Mouse (Mus musculus) T-helper 1 cell (primary cell): ENCODE data around the gene Pknox1.
"Not testable (repeated sequence)": the region's sequence is repeated elsewhere in the genome, so short reads cannot be mapped to it uniquely, and the experiment has no call there.

Experiments used
- in situ Hi-C: fragments of 300-600 bp; cut with MboI, MseI; formaldehyde crosslinking; loops from one replicate; pipeline ENCODE4 v1.15.1; 2025; ENCODE audit warnings: high pct_unique_total_duplicates

Gene Pknox1

GRCm38 (mm10) chr17:31594590-31594989 lies 30.1 kb downstream of the Pknox1 start:
- in situ Hi-C loops = no loop called here

DNA sequence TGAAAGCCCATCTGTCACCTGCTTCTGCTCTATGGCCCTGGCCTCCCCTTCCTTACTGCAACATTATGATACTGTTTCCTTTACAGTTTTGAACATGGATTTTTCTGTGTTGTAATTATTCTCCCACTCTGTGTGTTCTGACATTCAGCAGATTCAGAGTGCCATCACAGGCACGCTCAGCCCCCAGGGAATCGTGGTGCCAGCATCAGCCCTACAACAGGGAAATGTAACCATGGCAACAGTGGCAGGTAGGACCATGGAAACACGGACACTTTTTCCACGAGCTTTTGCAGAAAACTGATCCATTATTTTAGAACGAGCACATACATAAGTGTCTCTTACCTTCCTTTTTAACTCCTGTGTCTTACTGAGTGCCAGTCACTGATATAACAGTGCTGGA lies 30.5 kb downstream of the Pknox1 start:
- in situ Hi-C loops = no loop called here

GRCm38 (mm10) chr17:31597957-31598356 lies 33.4 kb downstream of the Pknox1 start:
- in situ Hi-C loops = no loop called here

DNA sequence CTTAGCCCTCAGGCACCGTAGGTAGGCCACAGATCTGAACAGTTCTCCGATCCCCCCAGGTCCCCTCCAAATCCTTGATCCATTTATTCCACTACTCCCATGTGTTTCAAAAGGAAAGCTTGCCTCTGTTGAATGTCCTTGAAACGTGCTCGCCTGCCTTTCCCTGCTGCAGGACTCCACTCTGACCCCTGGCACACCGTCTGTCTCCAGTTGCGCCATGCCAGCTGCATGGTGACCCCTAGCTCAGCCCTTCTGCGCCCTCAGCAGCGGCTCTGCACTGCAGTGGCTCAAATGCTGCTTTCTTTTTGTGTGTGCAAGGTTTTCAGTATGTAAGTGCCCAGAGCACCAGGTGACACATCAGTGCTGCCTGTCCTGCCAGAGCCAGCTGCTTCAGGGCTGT lies 34.1 kb downstream of the Pknox1 start:
- in situ Hi-C loops = no loop called here

DNA sequence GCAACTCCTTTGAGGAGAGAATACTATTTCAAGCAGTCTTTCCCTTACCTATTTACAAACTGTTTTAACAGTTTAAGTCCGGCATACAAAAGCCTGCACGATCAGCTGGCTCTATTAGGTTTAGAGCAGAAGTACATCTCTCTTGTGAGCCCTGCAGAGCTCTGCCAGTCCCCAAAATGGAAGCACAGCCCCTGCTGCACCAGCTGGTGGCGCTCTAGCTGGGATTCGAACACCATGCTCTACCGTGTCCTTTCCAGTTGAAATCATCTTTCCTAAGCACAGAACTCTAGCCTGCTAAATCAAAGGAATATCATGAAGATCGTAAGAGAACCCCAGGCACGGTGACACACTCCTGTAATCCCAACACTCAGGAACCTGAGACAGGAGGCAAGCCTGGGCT lies 41.9 kb downstream of the Pknox1 start:
- in situ Hi-C loops = no loop called here

GRCm38 (mm10) chr17:31607256-31607951 lies 42.9 kb downstream of the Pknox1 start:
- in situ Hi-C loops = no loop called here

GRCm38 (mm10) chr17:31609173-31609572 lies 44.6 kb downstream of the Pknox1 start:
- in situ Hi-C loops = not testable (repeated sequence)

DNA sequence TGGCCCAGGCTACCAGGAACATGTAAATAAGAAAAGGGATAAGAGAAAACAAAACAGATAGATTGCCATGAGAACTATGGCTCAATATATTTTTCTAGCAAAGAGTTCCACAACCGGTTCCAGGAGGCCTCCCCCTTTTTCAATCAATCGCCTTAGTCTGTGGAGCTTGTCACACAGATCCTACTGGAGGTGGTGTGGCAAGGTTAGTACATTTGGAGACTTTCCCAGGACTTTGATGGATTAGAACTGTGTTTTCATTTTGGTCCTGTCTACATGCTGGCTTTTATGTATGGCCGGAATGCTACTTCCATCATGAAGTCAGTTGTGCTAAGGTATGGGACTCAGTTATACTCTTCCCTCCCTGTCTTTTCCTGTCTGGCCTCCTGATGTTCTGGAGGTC lies 45.4 kb downstream of the Pknox1 start:
- in situ Hi-C loops = no loop called here

DNA sequence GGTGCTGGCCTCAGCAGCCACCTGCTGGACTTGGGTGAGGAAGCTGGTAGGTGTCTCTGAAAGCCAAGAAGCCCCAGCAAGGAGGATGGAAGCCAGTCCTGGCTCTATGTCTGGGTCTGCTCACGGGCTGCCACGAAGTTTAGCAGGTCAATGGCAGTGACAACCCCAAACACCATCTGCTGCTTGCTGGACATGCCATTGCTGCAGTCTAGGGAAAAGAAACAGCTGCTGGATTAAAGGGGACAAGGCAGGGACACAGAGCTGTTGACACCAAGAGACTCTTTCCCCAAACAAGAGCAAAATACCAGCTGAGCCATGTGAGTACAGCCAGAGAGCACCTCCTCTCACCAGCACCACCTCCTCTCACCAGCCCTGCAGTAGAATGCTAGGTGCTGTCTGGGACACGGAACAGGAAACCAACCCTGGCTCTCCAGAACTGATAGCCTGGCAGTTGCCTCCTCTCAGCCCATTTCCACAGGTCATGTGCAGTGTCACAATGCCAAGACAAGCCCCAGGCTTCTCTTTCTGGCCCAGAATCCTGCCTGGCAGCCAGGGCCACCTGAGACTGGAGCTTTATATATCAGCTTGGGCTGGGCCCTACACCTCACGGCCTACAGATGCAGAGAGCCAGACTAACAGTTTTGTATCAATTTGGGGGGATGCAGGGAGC lies 48.7 kb downstream of the Pknox1 start:
- in situ Hi-C loops = no loop called here

DNA sequence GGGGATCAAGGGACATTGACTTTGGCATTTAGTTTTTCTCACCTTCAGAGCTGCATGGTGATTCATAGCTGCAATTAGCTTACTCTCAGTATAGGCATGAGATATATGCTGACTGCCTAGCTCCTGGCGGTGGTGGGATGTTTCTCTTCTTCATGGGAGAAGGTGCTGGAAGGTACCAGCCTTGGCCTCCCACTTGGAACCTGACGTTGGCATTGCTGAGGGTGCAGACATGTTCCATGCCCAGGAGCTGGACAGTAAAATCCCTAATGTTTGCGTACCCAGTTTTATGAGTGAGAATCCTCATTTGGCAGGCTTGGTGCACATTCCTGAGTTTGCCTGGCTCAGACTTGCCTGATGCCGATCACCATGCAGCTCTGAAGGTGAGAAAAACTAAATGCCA lies 58.6 kb downstream of the Pknox1 start:
- in situ Hi-C loops = no loop called here

DNA sequence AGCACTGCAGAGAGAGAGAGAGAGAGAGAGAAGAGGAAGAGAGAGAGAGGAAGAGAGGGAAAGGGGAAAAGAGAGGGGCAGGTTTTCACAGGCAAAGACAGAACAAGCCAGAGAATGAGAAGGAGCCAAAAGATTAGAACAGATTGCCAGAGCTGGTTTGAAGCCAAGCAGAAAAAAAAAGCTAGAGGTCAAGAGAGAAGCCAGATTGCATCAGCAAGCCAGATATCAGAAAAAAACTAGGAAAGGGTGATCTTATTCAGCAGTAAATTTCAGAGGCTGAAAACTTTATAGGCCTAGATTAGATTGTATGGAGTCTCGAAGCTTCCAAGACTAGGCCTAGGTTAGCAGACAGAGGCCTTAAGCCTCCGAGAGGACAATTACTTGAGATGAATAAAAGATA lies 63.4 kb downstream of the Pknox1 start:
- in situ Hi-C loops = loop anchor here (5.0 kb wide), 1 partner anchor 101 kb away; no protein-coding TSS in a partner anchor

- in situ Hi-C loops = no loop called here
These were observed 66.7 kb downstream of the Pknox1 start for GRCm38 (mm10) chr17:31631081-31631800.

- in situ Hi-C loops = no loop called here
These were observed 68.5 kb downstream of the Pknox1 start for GRCm38 (mm10) chr17:31633007-31633406.

- in situ Hi-C loops = no loop called here
These were observed 70.4 kb downstream of the Pknox1 start for GRCm38 (mm10) chr17:31634896-31635295.

DNA sequence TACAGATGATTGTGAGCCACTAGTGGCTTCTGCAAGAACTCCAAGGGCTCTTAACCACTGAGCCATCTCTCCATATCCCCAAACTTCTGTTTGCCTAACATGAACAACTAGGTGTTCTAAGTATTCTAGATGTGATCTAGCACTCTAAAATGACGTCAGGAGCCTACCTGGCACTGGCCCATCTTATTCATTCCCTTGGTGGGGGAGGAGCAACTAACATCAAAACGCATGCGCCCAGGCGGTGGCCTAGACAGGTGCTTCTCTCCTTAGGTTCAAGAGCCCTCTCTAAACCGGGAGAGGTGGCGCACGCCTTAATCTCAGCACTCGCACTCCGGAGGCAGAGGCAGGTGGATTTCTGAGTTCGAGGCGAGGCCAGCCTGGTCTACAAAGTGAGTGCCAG lies 71.2 kb downstream of the Pknox1 start:
- in situ Hi-C loops = no loop called here

- in situ Hi-C loops = no loop called here
These were observed 71.9 kb downstream of the Pknox1 start for GRCm38 (mm10) chr17:31636277-31636941.

DNA sequence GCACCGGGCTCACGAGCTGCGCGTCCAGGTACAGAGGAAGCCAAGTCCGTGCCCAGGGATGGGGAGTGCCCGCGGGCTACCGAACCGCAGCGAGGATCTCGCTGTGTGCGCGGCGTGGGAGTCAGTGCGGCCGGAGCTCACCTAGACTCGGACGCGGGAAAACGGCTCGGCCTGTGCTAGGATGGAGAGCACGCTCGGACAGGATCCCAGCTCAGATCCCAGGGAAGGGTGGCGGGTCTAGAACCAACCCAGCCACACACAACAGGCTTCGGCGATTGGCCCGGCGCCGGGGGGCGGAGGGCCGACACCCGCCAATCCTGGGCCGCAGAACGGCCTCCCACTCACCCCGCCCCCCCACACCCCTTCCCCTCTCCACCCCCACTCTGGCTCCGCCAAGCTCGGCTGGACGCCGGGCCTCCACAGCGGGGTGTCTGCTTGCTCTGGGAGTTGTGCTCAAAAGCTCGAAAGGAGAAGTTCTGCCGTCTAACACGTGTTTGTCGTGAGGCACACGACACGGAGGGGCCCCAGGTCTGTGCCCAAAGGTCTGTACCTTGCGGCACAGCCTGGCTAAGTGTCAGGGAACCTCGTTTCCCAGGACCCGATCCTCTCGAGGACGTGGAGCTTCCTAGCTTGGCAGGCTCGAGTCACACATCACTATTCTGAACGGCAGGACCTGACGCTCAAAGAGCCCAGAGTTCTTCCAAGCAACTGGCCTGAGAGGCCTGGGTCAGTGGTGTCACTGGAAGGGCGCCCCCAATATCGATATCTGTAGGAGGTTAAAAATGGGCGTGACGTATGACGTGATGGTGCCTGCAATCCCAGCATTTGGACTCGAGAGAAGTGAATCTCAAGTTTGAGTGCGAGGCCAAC lies 72.6 kb downstream of the Pknox1 start, which contains the start of gene Cbs:
Gene Cbs (minus strand): TSS at position 297 of the 870 bp plus-strand sequence.
- in situ Hi-C loops = no loop called here

DNA sequence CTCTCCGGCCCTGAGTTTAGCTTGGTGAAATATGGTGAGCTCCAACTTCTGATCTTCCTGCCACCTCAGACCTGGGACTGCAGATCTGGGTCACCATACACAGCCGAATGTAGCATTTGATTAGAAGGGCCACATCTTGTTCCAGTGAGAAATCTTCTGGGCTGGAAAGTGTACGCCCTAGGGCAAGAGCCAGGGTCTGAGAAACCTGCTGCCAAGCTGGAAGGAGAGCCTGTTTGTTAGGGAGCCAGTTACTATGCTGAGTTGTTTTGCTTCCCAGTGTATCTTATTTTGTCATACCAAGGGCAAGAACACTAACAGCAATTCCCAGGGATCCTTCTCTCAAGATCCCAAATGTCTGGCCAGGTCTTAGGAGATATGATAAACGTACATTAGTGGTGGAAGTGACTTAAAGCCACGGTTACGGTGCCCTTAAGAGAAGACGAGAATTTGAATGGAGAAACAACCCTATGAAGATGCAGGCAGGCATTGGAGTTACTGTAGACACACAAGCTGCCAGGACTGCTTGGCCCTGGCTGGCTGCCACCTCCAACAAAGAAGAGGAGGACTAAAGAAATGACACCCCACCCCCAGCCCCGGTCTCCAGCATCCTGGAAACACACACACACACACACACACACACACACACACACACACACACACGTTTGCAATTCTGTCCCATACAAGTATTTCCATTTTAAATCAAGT lies 73.5 kb downstream of the Pknox1 start:
- in situ Hi-C loops = no loop called here

DNA sequence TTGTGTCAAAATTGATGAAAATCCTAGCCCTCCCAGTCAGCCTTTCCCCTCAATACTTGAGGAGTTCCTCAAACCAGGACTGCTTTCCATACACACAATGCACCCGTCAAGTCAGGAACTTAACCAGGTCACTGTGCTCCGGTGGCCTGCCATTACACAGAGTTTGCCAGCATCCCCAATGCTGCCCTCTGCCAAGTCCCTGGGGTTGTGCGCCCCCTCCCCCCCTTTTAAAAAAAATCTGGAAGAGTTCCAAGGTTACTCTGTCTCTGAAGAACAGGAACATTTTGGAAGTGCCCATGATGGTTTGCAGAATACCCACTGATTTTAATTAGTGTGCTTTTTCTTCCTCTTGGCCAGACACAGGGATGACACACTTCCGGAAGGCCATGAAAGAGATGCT lies 75.1 kb downstream of the Pknox1 start:
- in situ Hi-C loops = no loop called here

GRCm38 (mm10) chr17:31642331-31642730 lies 77.8 kb downstream of the Pknox1 start:
- in situ Hi-C loops = no loop called here
